Comparison of ENCODE assay signal across 26 mouse cellular contexts in genomic region chr8:46596530-46596929, GRCm38 (mm10). TPM values are rescaled to one million over a fixed set of nuclear protein-coding genes. Genes with fewer than 3 reads are reported as not detected.
DNase-seq lines count a peak whose midpoint lies in the region; ATAC-seq and TF ChIP-seq lines count a peak whose summit lies in the region.
"Had no signal": no experiment of that assay in that cellular context is flagged by ENCODE, and none has a peak within 500 bp of the region (broad histone marks: within the 10 kb centered on the region; RNA-seq: fewer than 3 reads in every experiment).

No protein-coding gene starts in this region.

- H3K4me1 ChIP-seq in heart, embryonic 11.5 days (ENCODE audit: control insufficient read depth, insufficient read depth, low read length): peaks cover 22% of the 10 kb centered on the region
- H3K4me1 ChIP-seq in spleen, adult 2 months (ENCODE audit: control insufficient read depth, insufficient read depth, insufficient read length): peaks cover 6% of the 10 kb centered on the region; the same call in 1 of the 2 replicates
- H3K4me1 ChIP-seq in bone marrow macrophage, adult 2 months (ENCODE audit: control insufficient read depth, insufficient read depth, low read length): peaks cover 28% of the 10 kb centered on the region
- H3K4me1 ChIP-seq in stomach, postnatal 0 days (replicated peaks; ENCODE audit: control insufficient read depth, insufficient read depth): no peaks in the 10 kb centered on the region
- H3K4me1 ChIP-seq: forebrain, embryonic 10.5 days; forebrain, embryonic 13.5 days had no signal

- H3K27ac ChIP-seq in heart, embryonic 11.5 days (ENCODE audit: low read depth, low read length): no peak overlapping the region
- H3K27ac ChIP-seq in spleen, adult 2 months (ENCODE audit: insufficient read depth, low read length): peak overlapping the region; percentile 5; the same call in 1 of the 2 replicates
- peak overlapping the region; percentile 56; the same call in 1 of the 2 replicates for H3K27ac ChIP-seq in bone marrow macrophage, adult 2 months (ENCODE audit: insufficient read depth, low read depth, low read length)
- no peak overlapping the region for H3K27ac ChIP-seq in stomach, postnatal 0 days (replicated peaks)
- H3K27ac ChIP-seq: embryonic facial prominence, embryonic 13.5 days; embryonic facial prominence, embryonic 15.5 days; forebrain, embryonic 10.5 days; forebrain, embryonic 13.5 days; forebrain, embryonic 15.5 days had no signal

- intact Hi-C loops in left cerebral cortex, postnatal 14 days (cut with DNase I): no loop called here

- DNase-seq in heart, adult 11 months: peak; percentile 31
- no peak for DNase-seq in spleen, adult 2 months (ENCODE audit: low read depth in 1 of 2, low spot score in 2 of 2)
- no peak for DNase-seq in spleen, postnatal 4 days (ENCODE audit: low spot score in 2 of 2)
- no peak for DNase-seq in stomach, postnatal 0 days (ENCODE audit: low spot score)
- DNase-seq in left cerebral cortex, postnatal 14 days (ENCODE audit: low spot score in 2 of 2): no peak
- DNase-seq in kidney, adult 9 months: no peak
- DNase-seq: adrenal gland, adult 8-10 months; adrenal gland, postnatal 14 days; adrenal gland, postnatal 36 days; cerebellum, adult 11-12 months; cerebellum, adult 2 months; cerebellum, adult 9-10 months; cerebellum, postnatal 10 days; cerebellum, postnatal 25 days; embryo, embryonic 11 days; forebrain, postnatal 0 days had no signal

- no peaks in the 10 kb centered on the region for H3K27me3 ChIP-seq in heart, embryonic 11.5 days (ENCODE audit: control insufficient read depth, insufficient read depth, low read length)
- H3K27me3 ChIP-seq in spleen, adult 2 months (ENCODE audit: control insufficient read depth, insufficient read depth, low read length): no peaks in the 10 kb centered on the region
- H3K27me3 ChIP-seq in stomach, postnatal 0 days (ENCODE audit: control insufficient read depth, insufficient read depth, low read length): no peaks in the 10 kb centered on the region
- H3K27me3 ChIP-seq: embryonic facial prominence, embryonic 13.5 days; embryonic facial prominence, embryonic 15.5 days; forebrain, embryonic 13.5 days; forebrain, embryonic 15.5 days; Patski had no signal

- TF ChIP-seq EP300 in stomach, postnatal 0 days (optimal IDR thresholded peaks at IDR 0.05): no peak

- H3K36me3 ChIP-seq in heart, embryonic 11.5 days (ENCODE audit: control insufficient read depth, insufficient read depth, low read length): no peaks in the 10 kb centered on the region
- H3K36me3 ChIP-seq in spleen, adult 2 months (ENCODE audit: control insufficient read depth, insufficient read depth, low read length): peaks cover 9% of the 10 kb centered on the region; the same call in 1 of the 2 replicates
- no peaks in the 10 kb centered on the region for H3K36me3 ChIP-seq in stomach, postnatal 0 days (ENCODE audit: control insufficient read depth, insufficient read depth, low read length)
- H3K36me3 ChIP-seq: forebrain, embryonic 15.5 days had no signal

- TF ChIP-seq CTCF in spleen, adult 2 months (IDR thresholded peaks at IDR 0.05; ENCODE audit: extremely low read depth, insufficient read depth, insufficient read length, insufficient replicate concordance): no peak
- no peak for TF ChIP-seq CTCF in bone marrow macrophage, adult 2 months (IDR thresholded peaks at IDR 0.05; ENCODE audit: low read depth, low read length)
- TF ChIP-seq CTCF in stomach, postnatal 0 days (IDR thresholded peaks at IDR 0.05; ENCODE audit: low read depth): no peak

- WGBS in heart, embryonic 11.5 days (ENCODE audit: insufficient replicate concordance): 86% methylated on average over 2 of the region's 2 CpGs
- WGBS in spleen, adult 2 months: 95% methylated on average over 2 of the region's 2 CpGs
- 85% methylated on average over 2 of the region's 2 CpGs for WGBS in stomach, postnatal 0 days

- ATAC-seq in heart, embryonic 11.5 days (replicated peaks; ENCODE audit: insufficient number of reproducible peaks, low FRiP score, low TSS enrichment): no peak
- ATAC-seq in stomach, postnatal 0 days (ENCODE audit: low FRiP score, low TSS enrichment): peak; percentile 63; the same call in 1 of the 2 replicates
- ATAC-seq: activated CD4-positive, CD25-positive, alpha-beta regulatory T cell, adult 4 months; forebrain, embryonic 13.5 days; forebrain, embryonic 15.5 days; forebrain, postnatal 0 days; Patski had no signal

- no peak overlapping the region for H3K4me2 ChIP-seq in heart, embryonic 11.5 days
- H3K4me2 ChIP-seq in stomach, postnatal 0 days (replicated peaks; ENCODE audit: low read depth): no peak overlapping the region
- H3K4me2 ChIP-seq: embryonic facial prominence, embryonic 13.5 days; embryonic facial prominence, embryonic 15.5 days; forebrain, embryonic 13.5 days; forebrain, embryonic 15.5 days had no signal

- TF ChIP-seq POLR2A in spleen, adult 2 months (IDR thresholded peaks at IDR 0.05; ENCODE audit: low read depth, low read length): no peak
- TF ChIP-seq POLR2A in bone marrow macrophage, adult 2 months (IDR thresholded peaks at IDR 0.05; ENCODE audit: borderline replicate concordance, low read depth, low read length): no peak

- H3K4me3 ChIP-seq in heart, embryonic 11.5 days (ENCODE audit: low read depth, low read length): no peak overlapping the region
- H3K4me3 ChIP-seq in spleen, adult 2 months (ENCODE audit: extremely low read depth, insufficient read depth, insufficient read length): no peak overlapping the region
- H3K4me3 ChIP-seq in bone marrow macrophage, adult 2 months (ENCODE audit: insufficient read depth, low read length): no peak overlapping the region
- H3K4me3 ChIP-seq in stomach, postnatal 0 days (ENCODE audit: low read depth, low read length): no peak overlapping the region
- H3K4me3 ChIP-seq: embryonic facial prominence, embryonic 13.5 days; embryonic facial prominence, embryonic 15.5 days; erythroblast, embryonic 14.5 days; forebrain, embryonic 10.5 days; forebrain, embryonic 13.5 days; forebrain, embryonic 15.5 days had no signal

- no peak overlapping the region for H3K9ac ChIP-seq in heart, embryonic 11.5 days (ENCODE audit: low read depth, low read length)
- no peak overlapping the region for H3K9ac ChIP-seq in stomach, postnatal 0 days (ENCODE audit: low read length)
- H3K9ac ChIP-seq: embryonic facial prominence, embryonic 13.5 days; embryonic facial prominence, embryonic 15.5 days; forebrain, embryonic 13.5 days; forebrain, embryonic 15.5 days; forebrain, postnatal 0 days had no signal

- no peaks in the 10 kb centered on the region for H3K9me3 ChIP-seq in heart, embryonic 11.5 days (replicated peaks; ENCODE audit: control insufficient read depth, low read length)
- H3K9me3 ChIP-seq in stomach, postnatal 0 days (ENCODE audit: control insufficient read depth, low read length): no peaks in the 10 kb centered on the region
- H3K9me3 ChIP-seq: embryonic facial prominence, embryonic 13.5 days; embryonic facial prominence, embryonic 15.5 days; forebrain, embryonic 10.5 days; forebrain, embryonic 13.5 days; forebrain, embryonic 15.5 days had no signal

RNA-seq across cellular contexts. Expression of gene Primpol, which starts 20.5 kb away (rescaled TPM):
- 9.7 and 10.8 TPM in 2 replicates for polyA plus RNA-seq in heart, embryonic 11.5 days (2014; fragmentation: Nextera tagmentation; extraction: Ambion mirVana)
- 1.8 and 2.5 TPM in 2 replicates for polyA plus RNA-seq in spleen, adult 2 months (2012; rRNA removed)
- 16.6 and 21.3 TPM in 2 replicates for polyA plus RNA-seq in bone marrow macrophage, adult 2 months (2012; ENCODE audit: insufficient read depth, insufficient read length, missing spikeins)
- polyA plus RNA-seq in stomach, postnatal 0 days (2015; fragmentation: Nextera tagmentation; extraction: Ambion mirVana): 4.0 and 6.1 TPM in 2 replicates
- total RNA-seq in left cerebral cortex, postnatal 14 days (2021): 1 to 10 TPM; 3.2 to 3.8 TPM

RNA-seq across cellular contexts. Expression of gene Casp3, which starts 20.6 kb away (rescaled TPM):
- polyA plus RNA-seq in heart, embryonic 11.5 days (2014; fragmentation: Nextera tagmentation; extraction: Ambion mirVana): 49.2 and 59.2 TPM in 2 replicates
- 4.1 and 5.0 TPM in 2 replicates for polyA plus RNA-seq in spleen, adult 2 months (2012; rRNA removed)
- 36.5 and 37.3 TPM in 2 replicates for polyA plus RNA-seq in bone marrow macrophage, adult 2 months (2012; ENCODE audit: insufficient read depth, insufficient read length, missing spikeins)
- 24.0 and 25.0 TPM in 2 replicates for polyA plus RNA-seq in stomach, postnatal 0 days (2015; fragmentation: Nextera tagmentation; extraction: Ambion mirVana)
- total RNA-seq in left cerebral cortex, postnatal 14 days (2021): 10 to 100 TPM; 28.7 to 29.7 TPM

RNA-seq across cellular contexts. Expression of gene Cenpu, which starts 44.7 kb away (rescaled TPM):
- 14.9 and 18.4 TPM in 2 replicates for polyA plus RNA-seq in heart, embryonic 11.5 days (2014; fragmentation: Nextera tagmentation; extraction: Ambion mirVana)
- 1.5 and 2.3 TPM in 2 replicates for polyA plus RNA-seq in spleen, adult 2 months (2012; rRNA removed)
- 15.1 and 16.7 TPM in 2 replicates for polyA plus RNA-seq in bone marrow macrophage, adult 2 months (2012; ENCODE audit: insufficient read depth, insufficient read length, missing spikeins)
- 5.4 and 7.3 TPM in 2 replicates for polyA plus RNA-seq in stomach, postnatal 0 days (2015; fragmentation: Nextera tagmentation; extraction: Ambion mirVana)
- 1 to 10 TPM; 1.6 to 4.1 TPM for total RNA-seq in left cerebral cortex, postnatal 14 days (2021)

Comparison
In these comparisons a context has a peak if more than half of its experiments do, and no peak if none do; other contexts are left out.
1. H3K27ac ChIP-seq: peak in spleen, adult 2 months (single experiment) and bone marrow macrophage, adult 2 months (single experiment); none in heart, embryonic 11.5 days (single experiment) and stomach, postnatal 0 days (single experiment).